Mouse (Mus musculus): ENCODE results near the gene AB124611. TPM values are rescaled to one million over a fixed set of nuclear protein-coding genes. Genes with fewer than 3 reads are reported as not detected.
"Not testable (repeated sequence)": the region's sequence is repeated elsewhere in the genome, so short reads cannot be mapped to it uniquely, and the experiment has no call there.

Gene AB124611
- polyA plus RNA-seq, 1 experiment = not detected

DNA sequence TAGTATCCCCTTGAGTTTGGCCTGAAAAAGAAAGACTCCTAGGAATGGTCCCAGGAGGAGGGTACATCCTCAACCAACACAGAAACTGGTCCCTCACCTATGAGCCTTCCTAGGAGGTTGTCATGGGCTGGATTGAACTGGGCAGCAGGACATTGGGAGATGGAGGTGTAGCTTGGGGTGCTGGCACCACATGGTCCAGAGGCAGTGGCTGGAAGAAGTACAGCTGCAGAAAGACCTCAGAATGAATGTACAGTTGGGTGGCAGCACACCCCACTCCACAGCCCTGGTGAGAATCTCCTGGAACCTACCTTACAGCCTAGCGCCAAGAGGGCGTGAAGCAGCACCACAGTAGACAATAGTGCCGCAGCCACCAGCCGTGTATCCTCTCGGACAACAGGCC, 63.6 kb downstream of the AB124611 start:
- peaks cover 14% of the 10 kb centered on the region for H3K4me1 ChIP-seq (ENCODE audit: control insufficient read depth, insufficient read depth, low read length)
- 82% methylated on average over 5 of the region's 5 CpGs for WGBS

DNA sequence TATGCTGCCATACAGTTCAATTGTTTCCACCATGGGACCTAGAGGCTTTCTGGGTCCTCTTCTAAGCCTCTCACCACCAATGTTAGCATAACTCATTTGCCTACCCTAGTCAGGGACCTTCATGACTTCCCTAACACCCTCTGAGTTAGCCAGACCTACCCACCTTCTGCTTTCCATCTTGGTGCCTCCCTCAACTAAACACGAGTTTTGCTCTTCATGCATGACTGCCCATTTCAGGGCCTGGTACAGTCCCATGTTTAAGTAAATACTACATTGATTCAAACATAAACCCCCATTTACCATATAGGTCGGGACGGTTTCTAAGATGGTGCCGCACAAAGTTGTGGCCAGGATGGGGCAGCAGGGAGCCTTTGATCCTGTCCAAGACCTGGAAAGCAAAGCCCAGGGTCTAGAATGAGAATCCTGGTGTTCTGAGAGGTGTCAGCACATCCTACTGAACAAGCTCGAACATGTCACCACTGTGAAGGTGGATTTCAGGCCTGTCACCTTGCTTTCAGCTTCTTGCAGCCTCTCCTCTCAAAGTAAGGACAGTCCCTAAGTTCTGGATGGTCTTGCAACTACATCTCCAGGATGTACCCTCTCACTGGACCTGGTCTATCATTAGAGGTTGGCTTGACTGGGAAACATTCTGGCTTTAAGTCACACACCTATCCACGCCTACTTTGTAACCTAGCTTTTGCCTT, 65.3 kb downstream of the AB124611 start:
- TF ChIP-seq CTCF (IDR thresholded peaks at IDR 0.05; ENCODE audit: insufficient read depth, low read depth, low read length) = no peak
- no peak for TF ChIP-seq POLR2A (IDR thresholded peaks at IDR 0.05; ENCODE audit: insufficient read depth, low read depth, low read length)
- WGBS = 72% methylated on average over 6 of the region's 6 CpGs
- H3K4me1 ChIP-seq (ENCODE audit: control insufficient read depth, insufficient read depth, low read length) = peaks cover 14% of the 10 kb centered on the region
- no peak overlapping the region for H3K4me3 ChIP-seq (ENCODE audit: insufficient read depth, low read depth, low read length)
- H3K27ac ChIP-seq (ENCODE audit: insufficient read depth, low read depth, low read length) = no peak overlapping the region

More for the DNA sequence above, 63.6 kb downstream of the AB124611 start:
- H3K27ac ChIP-seq (ENCODE audit: insufficient read depth, low read depth, low read length) = no peak overlapping the region
- no peak overlapping the region for H3K4me3 ChIP-seq (ENCODE audit: insufficient read depth, low read depth, low read length)
- no peak for TF ChIP-seq POLR2A (IDR thresholded peaks at IDR 0.05; ENCODE audit: insufficient read depth, low read depth, low read length)

DNA sequence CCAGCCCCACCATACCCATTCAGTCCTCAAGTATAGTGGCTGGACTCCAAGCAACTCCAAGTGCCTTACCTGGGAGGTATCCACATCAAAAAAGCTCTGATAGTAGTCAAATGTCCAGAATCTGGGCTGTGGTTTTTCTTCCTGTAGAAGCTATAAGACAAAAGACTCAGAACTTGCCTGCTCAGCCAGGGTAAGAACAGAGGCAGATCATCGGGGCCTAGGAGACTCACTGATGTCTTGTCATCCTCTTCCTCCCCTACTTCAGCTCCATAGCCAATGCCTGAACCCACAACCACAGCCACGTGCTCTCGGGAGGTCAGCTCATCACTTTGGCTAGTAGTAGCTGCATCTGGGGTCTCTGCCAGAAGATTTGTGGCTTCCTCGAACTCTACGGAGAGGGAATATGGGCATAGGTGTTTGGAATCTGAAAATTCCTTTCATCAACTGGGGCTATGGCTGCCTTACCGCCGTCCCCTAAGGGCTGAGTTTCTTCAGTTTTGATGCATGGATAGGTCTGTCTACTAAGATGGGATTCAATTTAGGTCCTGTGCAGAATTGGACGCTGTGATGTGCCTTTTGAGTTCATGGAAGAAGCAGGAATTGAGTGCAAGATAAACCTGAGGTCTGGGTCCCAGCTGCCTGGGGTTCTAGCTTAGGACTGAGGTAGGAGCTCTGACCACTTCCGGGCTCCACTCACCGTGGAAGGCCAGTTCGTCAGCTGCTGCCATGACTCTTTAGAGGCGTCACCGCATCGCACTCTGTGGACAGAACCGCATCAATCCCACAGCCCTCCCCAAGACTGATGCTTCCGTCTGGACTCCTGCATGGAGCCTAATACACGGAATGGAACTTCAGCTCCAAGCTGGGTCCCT, 66.1 kb downstream of the AB124611 start:
- WGBS = 16% methylated on average over 17 of the region's 17 CpGs
- Histone ChIP-seq H3K27ac (ENCODE audit: insufficient read depth, low read depth, low read length) (0 out of 2 replicates have a peak overlapping the region, but pooled peaks have one; percentile 5), H3K4me1 (ENCODE audit: control insufficient read depth, insufficient read depth, low read length) (peaks cover 14% of the 10 kb centered on the region), H3K4me3 (ENCODE audit: insufficient read depth, low read depth, low read length) (peak overlapping the region; percentile 68)
- TF ChIP-seq POLR2A (IDR thresholded peaks at IDR 0.05; ENCODE audit: insufficient read depth, low read depth, low read length) (no peak), CTCF (IDR thresholded peaks at IDR 0.05; ENCODE audit: insufficient read depth, low read depth, low read length) (no peak)

DNA sequence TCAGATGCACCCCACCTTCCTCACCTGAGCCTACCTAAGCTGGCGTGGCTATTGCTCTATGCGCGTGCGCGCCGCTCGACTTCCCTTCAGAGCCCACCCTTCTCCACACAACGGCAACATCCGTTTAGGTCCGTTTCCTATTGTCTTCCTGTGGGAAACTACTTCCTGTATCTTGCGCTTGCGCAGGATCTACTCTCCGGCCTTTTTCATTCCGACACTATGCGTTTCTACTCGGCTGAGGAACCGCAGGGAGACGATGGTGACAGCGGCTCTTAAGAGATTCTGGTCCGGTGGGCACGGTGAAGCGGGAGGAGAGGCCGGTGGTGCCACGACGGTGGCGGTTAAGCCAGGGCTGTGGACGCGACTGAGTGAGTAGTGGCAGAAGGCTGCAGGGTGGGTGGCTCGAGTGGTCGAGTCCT, 66.7 kb downstream of the AB124611 start, which contains the start of the genes Timm29 and Yipf2:
TSS of gene Timm29 (plus strand) at position 20 of the 419 bp plus-strand sequence.
TSS of gene Yipf2 (minus strand) at position 126 of the 419 bp plus-strand sequence.
- Histone ChIP-seq H3K4me3 (ENCODE audit: insufficient read depth, low read depth, low read length) (peak within 1 kb of the TSS; percentile 68), H3K4me1 (ENCODE audit: control insufficient read depth, insufficient read depth, low read length) (peaks cover 9% of the 10 kb centered on the region), H3K27ac (ENCODE audit: insufficient read depth, low read depth, low read length) (peak within 1 kb of the TSS; percentile 53; the same call in 1 of the 2 replicates)
- TF ChIP-seq CTCF (IDR thresholded peaks at IDR 0.05; ENCODE audit: insufficient read depth, low read depth, low read length) (no peak), POLR2A (IDR thresholded peaks at IDR 0.05; ENCODE audit: insufficient read depth, low read depth, low read length) (peak; percentile 43; the same call in 1 of the 2 replicates)
- under 1% methylated on average over 30 of the region's 30 CpGs for WGBS

- TF ChIP-seq POLR2A (IDR thresholded peaks at IDR 0.05; ENCODE audit: insufficient read depth, low read depth, low read length) (no peak), CTCF (IDR thresholded peaks at IDR 0.05; ENCODE audit: insufficient read depth, low read depth, low read length) (no peak)
These were observed 67.2 kb downstream of the AB124611 start for GRCm38 (mm10) chr9:21593122-21593721.

DNA sequence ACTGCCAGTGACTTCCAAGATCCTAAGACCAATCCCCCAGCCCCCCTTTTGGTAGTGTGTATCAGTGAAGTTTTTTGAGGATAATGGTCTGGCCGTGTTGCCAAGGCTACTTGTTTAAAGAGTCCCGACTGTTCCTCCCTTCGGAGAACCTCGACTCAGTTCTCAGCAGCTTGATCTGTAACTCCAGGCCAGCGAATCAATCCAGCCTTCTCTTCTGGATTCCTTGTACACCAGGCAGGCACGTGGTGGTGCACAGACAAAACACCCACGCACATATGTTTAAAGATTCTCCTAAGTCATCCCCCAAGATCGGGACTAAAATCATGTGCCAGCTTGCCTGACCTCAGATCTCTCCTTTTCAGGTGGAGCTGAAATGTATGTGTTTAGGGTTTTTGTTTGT, 68.4 kb downstream of the AB124611 start:
- H3K4me1 ChIP-seq (ENCODE audit: control insufficient read depth, insufficient read depth, low read length); H3K27ac ChIP-seq (ENCODE audit: insufficient read depth, low read depth, low read length): not testable (repeated sequence)
- peak overlapping the region; percentile 11; the same call in 1 of the 2 replicates for H3K4me3 ChIP-seq (ENCODE audit: insufficient read depth, low read depth, low read length)
- 52% methylated on average over 8 of the region's 8 CpGs for WGBS

More at GRCm38 (mm10) chr9:21593122-21593721, 67.2 kb downstream of the AB124611 start:
- under 1% methylated on average over 68 of the region's 69 CpGs for WGBS
- Histone ChIP-seq H3K4me1 (ENCODE audit: control insufficient read depth, insufficient read depth, low read length) (peaks cover 6% of the 10 kb centered on the region), H3K27ac (ENCODE audit: insufficient read depth, low read depth, low read length) (peak overlapping the region; percentile 53; the same call in 1 of the 2 replicates), H3K4me3 (ENCODE audit: insufficient read depth, low read depth, low read length) (peak overlapping the region; percentile 68)

DNA sequence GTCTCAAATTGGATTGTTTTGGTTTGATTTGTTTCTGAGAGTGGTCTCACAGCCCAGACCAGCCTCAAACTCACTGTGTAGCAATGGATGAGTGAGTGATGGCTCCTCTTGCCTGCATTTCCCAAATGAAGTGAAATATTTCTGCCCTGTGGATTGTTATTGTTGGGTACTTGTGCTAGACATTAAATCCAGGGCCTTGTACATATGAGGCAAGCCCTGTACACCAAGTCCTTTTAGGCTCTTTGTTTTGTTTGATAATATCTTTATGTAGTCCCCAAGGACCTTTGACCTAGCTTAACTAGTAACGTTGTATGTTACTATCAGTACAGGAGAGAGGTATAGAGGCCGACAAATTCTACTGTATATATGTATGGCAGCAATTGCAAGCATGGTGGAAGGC, 68.9 kb downstream of the AB124611 start:
- H3K27ac ChIP-seq (ENCODE audit: insufficient read depth, low read depth, low read length) = no peak overlapping the region
- H3K4me1 ChIP-seq (ENCODE audit: control insufficient read depth, insufficient read depth, low read length) = peaks cover 6% of the 10 kb centered on the region
- no peak for TF ChIP-seq POLR2A (IDR thresholded peaks at IDR 0.05; ENCODE audit: insufficient read depth, low read depth, low read length)
- no peak for TF ChIP-seq CTCF (IDR thresholded peaks at IDR 0.05; ENCODE audit: insufficient read depth, low read depth, low read length)
- H3K4me3 ChIP-seq (ENCODE audit: insufficient read depth, low read depth, low read length) = no peak overlapping the region
- WGBS = 74% methylated on average over 2 of the region's 2 CpGs

Other genes with a start within 250 kb of the AB124611 start
- gene Kri1, start 238.2 kb upstream of the AB124611 start, polyA plus RNA-seq (2012; ENCODE audit: insufficient read depth, insufficient read length, low replicate concordance, missing spikeins) = not detected in 2 replicates
- gene Cdkn2d, start 234.8 kb upstream of the AB124611 start, polyA plus RNA-seq (2012; ENCODE audit: insufficient read depth, insufficient read length, low replicate concordance, missing spikeins) = not detected in 2 replicates
- gene Ap1m2, start 213.8 kb upstream of the AB124611 start, polyA plus RNA-seq (2012; ENCODE audit: insufficient read depth, insufficient read length, low replicate concordance, missing spikeins) = not detected in 2 replicates
- 356 TPM in 1 of 2 replicates, not detected in the other for gene Slc44a2, start 205.5 kb upstream of the AB124611 start, polyA plus RNA-seq (2012; ENCODE audit: insufficient read depth, insufficient read length, low replicate concordance, missing spikeins)
- not detected in 2 replicates for gene Ilf3, start 158.3 kb upstream of the AB124611 start, polyA plus RNA-seq (2012; ENCODE audit: insufficient read depth, insufficient read length, low replicate concordance, missing spikeins)
- gene Qtrt1, start 114.3 kb upstream of the AB124611 start, polyA plus RNA-seq (2012; ENCODE audit: insufficient read depth, insufficient read length, low replicate concordance, missing spikeins) = not detected in 2 replicates
- gene Dnm2, start 101.3 kb upstream of the AB124611 start, polyA plus RNA-seq (2012; ENCODE audit: insufficient read depth, insufficient read length, low replicate concordance, missing spikeins) = 371 TPM in 1 of 2 replicates, not detected in the other
- gene Tmed1, start 15.9 kb upstream of the AB124611 start, polyA plus RNA-seq (2012; ENCODE audit: insufficient read depth, insufficient read length, low replicate concordance, missing spikeins) = not detected in 2 replicates
- gene Carm1, start 20.7 kb downstream of the AB124611 start, polyA plus RNA-seq (2012; ENCODE audit: insufficient read depth, insufficient read length, low replicate concordance, missing spikeins) = not detected in 2 replicates
- gene Timm29, start 66.5 kb downstream of the AB124611 start, polyA plus RNA-seq (2012; ENCODE audit: insufficient read depth, insufficient read length, low replicate concordance, missing spikeins) = not detected in 2 replicates
- not detected in 2 replicates for gene Yipf2, start 66.7 kb downstream of the AB124611 start, polyA plus RNA-seq (2012; ENCODE audit: insufficient read depth, insufficient read length, low replicate concordance, missing spikeins)
- 109 and 120 TPM in 2 replicates for gene Smarca4, start 90.0 kb downstream of the AB124611 start, polyA plus RNA-seq (2012; ENCODE audit: insufficient read depth, insufficient read length, low replicate concordance, missing spikeins)
- gene Ldlr, start 197.3 kb downstream of the AB124611 start, polyA plus RNA-seq (2012; ENCODE audit: insufficient read depth, insufficient read length, low replicate concordance, missing spikeins) = not detected in 2 replicates
- not detected in 2 replicates for gene Spc24, start 234.1 kb downstream of the AB124611 start, polyA plus RNA-seq (2012; ENCODE audit: insufficient read depth, insufficient read length, low replicate concordance, missing spikeins)

Data from olfactory bulb, adult 2 months (tissue).